Mouse (Mus musculus) ES-Bruce4 (cell line): ENCODE measurements around the gene Cyb5d2.
"Not testable (repeated sequence)": the region's sequence is repeated elsewhere in the genome, so short reads cannot be mapped to it uniquely, and the experiment has no call there.

Experiments used
- CTCF ChIP-seq: IDR thresholded peaks from one replicate; pipeline ENCODE4 v1.8.1; 2011; ENCODE audit warnings: low read depth, low read length
- POLR2A ChIP-seq: IDR thresholded peaks from one replicate; pipeline ENCODE4 v1.8.1; 2011; ENCODE audit warnings: low read length; ENCODE audit not compliant: insufficient read depth

DNA sequence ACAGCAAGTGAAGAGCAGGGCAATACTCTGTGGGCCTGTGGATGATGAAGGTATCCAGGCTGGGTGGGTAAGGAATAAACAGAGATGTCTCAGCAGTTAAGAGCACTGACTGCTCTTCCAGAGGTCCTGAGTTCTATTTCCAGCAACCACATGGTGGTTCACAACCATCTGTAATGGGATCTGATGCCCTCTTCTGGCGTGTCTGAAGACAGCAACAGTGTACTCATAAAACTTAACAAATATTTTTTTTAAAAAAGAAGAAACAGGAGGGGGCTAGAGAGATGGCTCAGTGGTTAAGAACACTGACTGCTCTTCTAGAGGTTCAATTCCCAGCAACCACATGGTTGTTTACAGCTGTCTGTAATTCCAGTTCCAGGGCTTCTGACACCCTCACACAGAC lies 23.3 kb downstream of the Cyb5d2 start:
- TF ChIP-seq POLR2A, CTCF: not testable (repeated sequence)
